Mouse (Mus musculus): ENCODE data around the gene St7l. TPM values are rescaled to one million over a fixed set of nuclear protein-coding genes. Genes with fewer than 3 reads are reported as not detected.

Gene St7l
- polyA plus RNA-seq, 1 experiment from 2014 or later = 35.9 TPM

GRCm38 (mm10) chr3:104965070-104965855, 101.5 kb downstream of the St7l start:
- Histone ChIP-seq H3K4me3 (replicated peaks; ENCODE audit: low read length) (no peak overlapping the region), H3K27ac (no peak overlapping the region), H3K27me3 (ENCODE audit: control insufficient read depth, insufficient read depth, low read length) (peaks cover 52% of the 10 kb centered on the region), H3K9ac (no peak overlapping the region), H3K4me2 (replicated peaks) (no peak overlapping the region), H3K9me3 (ENCODE audit: control insufficient read depth, low read length) (no peaks in the 10 kb centered on the region), H3K4me1 (replicated peaks; ENCODE audit: control insufficient read depth, insufficient read depth, low read length) (peaks cover 10% of the 10 kb centered on the region; the same call in 1 of the 2 replicates), H3K36me3 (replicated peaks; ENCODE audit: control insufficient read depth, insufficient read depth) (no peaks in the 10 kb centered on the region)
- no peak for DNase-seq (ENCODE audit: low spot score)
- no peak for ATAC-seq (ENCODE audit: low FRiP score)
- WGBS = 76% methylated on average over 8 of the region's 8 CpGs

- ATAC-seq (ENCODE audit: low FRiP score) (no peak), DNase-seq (ENCODE audit: low spot score) (no peak)
- Histone ChIP-seq H3K4me3 (replicated peaks; ENCODE audit: low read length) (no peak overlapping the region), H3K36me3 (replicated peaks; ENCODE audit: control insufficient read depth, insufficient read depth) (no peaks in the 10 kb centered on the region), H3K27me3 (ENCODE audit: control insufficient read depth, insufficient read depth, low read length) (peaks cover 44% of the 10 kb centered on the region), H3K4me1 (replicated peaks; ENCODE audit: control insufficient read depth, insufficient read depth, low read length) (peaks cover 8% of the 10 kb centered on the region; the same call in 1 of the 2 replicates), H3K4me2 (replicated peaks) (no peak overlapping the region), H3K9me3 (ENCODE audit: control insufficient read depth, low read length) (no peaks in the 10 kb centered on the region), H3K27ac (no peak overlapping the region), H3K9ac (no peak overlapping the region)
- WGBS = 87% methylated on average over 7 of the region's 7 CpGs
Measured at GRCm38 (mm10) chr3:104965991-104966554, 102.3 kb downstream of the St7l start.

DNA sequence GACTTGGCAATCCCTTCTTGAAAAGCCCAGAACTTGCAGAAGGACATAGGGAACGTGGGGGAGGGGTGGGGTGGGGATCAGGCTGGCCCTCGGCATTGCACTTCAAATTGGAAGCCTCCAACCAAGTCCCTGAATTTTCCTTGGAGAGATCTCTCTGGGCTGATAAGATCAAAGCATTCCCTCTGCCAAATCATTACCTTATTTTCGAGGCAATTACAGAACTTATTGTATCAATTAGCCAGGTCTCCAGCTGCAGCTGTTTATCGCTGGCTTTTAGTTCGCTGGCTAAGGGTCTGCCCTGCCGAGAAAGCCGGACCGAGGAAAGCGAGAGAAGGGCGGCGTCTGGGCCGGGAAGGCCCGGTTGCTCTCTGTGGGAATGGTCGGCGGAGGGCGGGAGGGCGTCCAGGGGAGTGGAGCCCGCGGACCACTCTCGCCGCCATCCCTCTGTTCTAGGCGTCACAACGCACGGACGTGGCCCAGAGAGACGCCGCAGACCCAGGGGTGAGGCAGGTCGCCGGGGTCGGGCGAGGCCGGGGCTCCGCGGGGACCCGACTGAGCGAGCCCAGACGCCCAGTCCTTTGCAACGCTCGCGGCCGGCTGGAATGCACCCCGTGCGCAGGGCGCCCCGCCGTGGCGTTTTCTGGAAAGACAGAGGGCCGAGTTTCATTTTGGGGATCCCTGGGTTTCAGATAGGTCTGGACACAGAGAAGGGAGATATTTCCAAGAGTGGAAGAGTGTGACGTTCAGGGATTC, 103.9 kb downstream of the St7l start:
- DNase-seq (ENCODE audit: low spot score) (peak; percentile 66), ATAC-seq (ENCODE audit: low FRiP score) (peak; percentile 66; the same call in 1 of the 2 replicates)
- Histone ChIP-seq H3K9me3 (ENCODE audit: control insufficient read depth, low read length) (no peaks in the 10 kb centered on the region), H3K27ac (no peak overlapping the region), H3K4me1 (replicated peaks; ENCODE audit: control insufficient read depth, insufficient read depth, low read length) (no peaks in the 10 kb centered on the region; the same call in 1 of the 2 replicates), H3K9ac (peak overlapping the region; percentile 59), H3K4me2 (replicated peaks) (peak overlapping the region; percentile 64), H3K36me3 (replicated peaks; ENCODE audit: control insufficient read depth, insufficient read depth) (no peaks in the 10 kb centered on the region), H3K4me3 (replicated peaks; ENCODE audit: low read length) (peak overlapping the region; percentile 42), H3K27me3 (ENCODE audit: control insufficient read depth, insufficient read depth, low read length) (peaks cover 28% of the 10 kb centered on the region)
- under 1% methylated on average over 48 of the region's 49 CpGs for WGBS

Other genes with a start within 250 kb of the St7l start
- 10.0 and 12.3 TPM in 2 replicates for gene Slc16a1, start 225.3 kb upstream of the St7l start, polyA plus RNA-seq (2014; fragmentation: Nextera tagmentation; extraction: Ambion mirVana)
- 0.59 and 1.3 TPM in 2 replicates for gene Ppm1j, start 82.9 kb upstream of the St7l start, polyA plus RNA-seq (2014; fragmentation: Nextera tagmentation; extraction: Ambion mirVana)
- 0.04 and 0.07 TPM in 2 replicates for gene Fam19a3, start 82.2 kb upstream of the St7l start, polyA plus RNA-seq (2014; fragmentation: Nextera tagmentation; extraction: Ambion mirVana)
- 57.7 and 59.6 TPM in 2 replicates for gene Rhoc, start 75.6 kb upstream of the St7l start, polyA plus RNA-seq (2014; fragmentation: Nextera tagmentation; extraction: Ambion mirVana)
- 6.8 and 7.8 TPM in 2 replicates for gene Mov10, start 45.4 kb upstream of the St7l start, polyA plus RNA-seq (2014; fragmentation: Nextera tagmentation; extraction: Ambion mirVana)
- 166 and 182 TPM in 2 replicates for gene Capza1, start 500 bp downstream of the St7l start, polyA plus RNA-seq (2014; fragmentation: Nextera tagmentation; extraction: Ambion mirVana)
- 0.82 and 1.2 TPM in 2 replicates for gene Wnt2b, start 97.9 kb downstream of the St7l start, polyA plus RNA-seq (2014; fragmentation: Nextera tagmentation; extraction: Ambion mirVana)
- gene Cttnbp2nl, start 189.1 kb downstream of the St7l start, polyA plus RNA-seq (2014; fragmentation: Nextera tagmentation; extraction: Ambion mirVana) = 47.1 and 55.4 TPM in 2 replicates
- gene 4930564D02Rik, start 202.8 kb downstream of the St7l start, polyA plus RNA-seq (2014; fragmentation: Nextera tagmentation; extraction: Ambion mirVana) = not detected in 2 replicates

Measured in hindbrain, embryonic 14.5 days (tissue).